Mouse (Mus musculus): Measurements from ENCODE around the gene Atp8b5. TPM values are rescaled to one million over a fixed set of nuclear protein-coding genes. Genes with fewer than 3 reads are reported as not detected.

Atp8b5 gene
- polyA plus RNA-seq, 1 experiment from 2014 or later, result 0.86 TPM

DNA sequence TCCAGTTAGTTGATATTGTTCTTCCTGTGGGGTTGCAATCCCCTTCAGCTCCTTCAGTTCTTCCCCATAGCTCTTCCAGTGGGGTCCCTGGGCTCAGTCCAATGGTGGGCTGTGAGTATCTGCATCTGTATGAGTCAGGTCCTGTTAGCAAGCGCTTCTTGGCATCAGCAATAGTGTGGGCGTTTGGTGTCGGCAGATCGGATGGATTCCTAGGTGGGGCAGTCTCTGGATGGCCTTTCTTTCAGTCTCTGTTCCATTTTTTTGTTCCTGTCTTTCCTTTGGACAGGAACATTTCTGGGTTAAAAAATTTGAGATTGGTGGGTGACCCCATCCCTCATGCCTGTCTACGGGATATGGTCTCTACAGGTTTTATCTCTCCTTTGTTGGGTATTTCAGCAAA, 18.5 kb downstream of the Atp8b5 start:
- Histone ChIP-seq H3K27me3 (ENCODE audit: control insufficient read depth, insufficient read depth, low read length) (no peaks in the 10 kb centered on the region), H3K36me3 (ENCODE audit: control insufficient read depth, insufficient read depth, low read length) (no peaks in the 10 kb centered on the region), H3K4me2 (ENCODE audit: low read depth, low read length) (no peak overlapping the region), H3K4me1 (ENCODE audit: control insufficient read depth, insufficient read depth, low read length) (0 out of 2 replicates have a peak, but pooled peaks cover 4% of the 10 kb centered on the region), H3K4me3 (ENCODE audit: low read depth, low read length) (no peak overlapping the region), H3K27ac (ENCODE audit: low read depth, low read length) (no peak overlapping the region), H3K9ac (replicated peaks; ENCODE audit: low read depth, low read length) (no peak overlapping the region), H3K9me3 (ENCODE audit: control insufficient read depth, low read length) (no peaks in the 10 kb centered on the region)
- ATAC-seq (ENCODE audit: low read depth), result no peak
- WGBS, result 94% methylated on average over 5 of the region's 5 CpGs

DNA sequence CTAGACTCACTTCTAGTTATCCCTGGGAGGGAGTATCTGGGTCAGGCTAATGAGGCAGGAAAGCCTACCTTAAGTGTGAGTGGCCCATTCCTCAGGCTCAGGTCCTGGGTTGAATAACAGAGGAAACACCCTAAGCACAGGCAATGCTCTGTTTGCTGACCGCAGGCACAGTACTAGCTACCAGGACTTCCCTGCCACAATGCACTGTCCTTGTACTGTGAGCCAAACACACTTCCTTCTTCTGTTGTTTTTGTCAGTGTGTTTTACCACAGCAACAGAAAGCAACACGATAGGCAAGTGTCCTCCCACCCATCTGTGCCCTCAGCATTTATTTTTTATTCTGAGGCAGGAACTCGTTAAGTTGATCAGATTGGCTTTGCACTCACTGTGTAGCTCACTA, 20.3 kb downstream of the Atp8b5 start:
- no peak overlapping the region for H3K27ac ChIP-seq (ENCODE audit: low read depth, low read length)
- no peak overlapping the region for H3K9ac ChIP-seq (replicated peaks; ENCODE audit: low read depth, low read length)
- no peak overlapping the region for H3K4me2 ChIP-seq (ENCODE audit: low read depth, low read length)
- H3K4me3 ChIP-seq (ENCODE audit: low read depth, low read length), result no peak overlapping the region
- no peaks in the 10 kb centered on the region for H3K9me3 ChIP-seq (ENCODE audit: control insufficient read depth, low read length)
- H3K27me3 ChIP-seq (ENCODE audit: control insufficient read depth, insufficient read depth, low read length), result no peaks in the 10 kb centered on the region
- 0 out of 2 replicates have a peak, but pooled peaks cover 4% of the 10 kb centered on the region for H3K4me1 ChIP-seq (ENCODE audit: control insufficient read depth, insufficient read depth, low read length)
- ATAC-seq (ENCODE audit: low read depth), result no peak
- H3K36me3 ChIP-seq (ENCODE audit: control insufficient read depth, insufficient read depth, low read length), result no peaks in the 10 kb centered on the region
- 79% methylated on average over 3 of the region's 3 CpGs for WGBS

DNA sequence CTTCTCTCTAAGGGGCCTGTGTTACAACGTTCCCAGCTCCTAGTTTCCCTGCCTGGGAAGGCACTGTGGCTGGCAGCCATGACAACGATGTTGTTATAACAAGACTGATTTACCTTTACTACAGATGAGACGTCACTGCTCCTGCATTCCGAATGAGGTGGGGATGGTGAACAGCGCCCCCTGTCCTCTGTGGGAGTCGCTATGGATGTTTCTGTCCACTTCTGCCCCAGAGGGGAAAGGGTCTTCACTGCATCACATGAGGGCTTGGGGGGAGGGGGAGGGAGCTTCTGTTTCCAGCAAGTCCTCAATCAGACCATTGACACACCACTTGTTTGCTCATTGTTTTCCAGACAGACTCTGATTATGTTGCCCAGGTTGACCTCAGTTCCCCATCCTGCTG, 27.0 kb downstream of the Atp8b5 start:
- Histone ChIP-seq H3K27ac (ENCODE audit: low read depth, low read length) (no peak overlapping the region), H3K4me1 (ENCODE audit: control insufficient read depth, insufficient read depth, low read length) (no peaks in the 10 kb centered on the region), H3K9me3 (ENCODE audit: control insufficient read depth, low read length) (no peaks in the 10 kb centered on the region), H3K27me3 (ENCODE audit: control insufficient read depth, insufficient read depth, low read length) (no peaks in the 10 kb centered on the region), H3K4me2 (ENCODE audit: low read depth, low read length) (no peak overlapping the region), H3K4me3 (ENCODE audit: low read depth, low read length) (no peak overlapping the region), H3K36me3 (ENCODE audit: control insufficient read depth, insufficient read depth, low read length) (no peaks in the 10 kb centered on the region), H3K9ac (replicated peaks; ENCODE audit: low read depth, low read length) (no peak overlapping the region)
- ATAC-seq (ENCODE audit: low read depth), result no peak
- WGBS, result 28% methylated on average over 6 of the region's 6 CpGs

DNA sequence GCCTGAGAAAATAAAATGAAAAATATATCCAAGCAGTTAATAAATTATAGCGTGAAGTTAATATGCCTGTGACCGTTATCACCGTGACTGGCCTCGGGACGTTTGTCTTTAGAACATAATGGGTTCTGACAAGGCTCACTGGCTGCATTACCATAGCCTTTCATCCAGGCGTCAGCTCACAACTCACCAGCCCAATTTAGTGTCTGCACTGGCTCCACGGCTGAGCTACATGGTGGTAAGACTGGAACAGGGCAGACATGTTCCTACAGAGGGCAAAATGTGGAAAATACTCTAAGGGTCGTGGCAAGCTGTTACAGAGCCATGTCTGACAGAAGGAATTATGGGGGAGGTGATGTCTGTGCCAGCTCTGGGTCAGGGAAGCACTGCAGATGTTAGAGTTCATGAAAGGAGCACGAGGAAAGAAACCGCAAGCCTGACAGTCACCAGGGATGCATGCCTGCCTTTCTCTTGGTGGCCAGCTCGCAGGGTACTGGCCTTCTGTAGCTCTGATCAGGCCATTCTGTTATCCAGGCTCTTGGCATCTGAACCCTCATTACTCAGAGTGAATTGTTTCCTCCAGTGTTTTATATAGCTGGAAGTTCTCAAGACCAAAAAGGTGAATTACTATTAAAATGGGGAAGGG, 42.9 kb downstream of the Atp8b5 start:
- peak; percentile 68 for ATAC-seq (ENCODE audit: low read depth)
- H3K27ac ChIP-seq (ENCODE audit: low read depth, low read length), result no peak overlapping the region; the same call in 1 of the 2 replicates
- H3K4me1 ChIP-seq (ENCODE audit: control insufficient read depth, insufficient read depth, low read length), result peaks cover 7% of the 10 kb centered on the region
- H3K9ac ChIP-seq (replicated peaks; ENCODE audit: low read depth, low read length), result no peak overlapping the region; the same call in 1 of the 2 replicates
- H3K4me3 ChIP-seq (ENCODE audit: low read depth, low read length), result no peak overlapping the region
- no peaks in the 10 kb centered on the region for H3K9me3 ChIP-seq (ENCODE audit: control insufficient read depth, low read length)
- no peaks in the 10 kb centered on the region for H3K36me3 ChIP-seq (ENCODE audit: control insufficient read depth, insufficient read depth, low read length)
- H3K4me2 ChIP-seq (ENCODE audit: low read depth, low read length), result no peak overlapping the region
- H3K27me3 ChIP-seq (ENCODE audit: control insufficient read depth, insufficient read depth, low read length), result no peaks in the 10 kb centered on the region
- 7% methylated on average over 11 of the region's 11 CpGs for WGBS

DNA sequence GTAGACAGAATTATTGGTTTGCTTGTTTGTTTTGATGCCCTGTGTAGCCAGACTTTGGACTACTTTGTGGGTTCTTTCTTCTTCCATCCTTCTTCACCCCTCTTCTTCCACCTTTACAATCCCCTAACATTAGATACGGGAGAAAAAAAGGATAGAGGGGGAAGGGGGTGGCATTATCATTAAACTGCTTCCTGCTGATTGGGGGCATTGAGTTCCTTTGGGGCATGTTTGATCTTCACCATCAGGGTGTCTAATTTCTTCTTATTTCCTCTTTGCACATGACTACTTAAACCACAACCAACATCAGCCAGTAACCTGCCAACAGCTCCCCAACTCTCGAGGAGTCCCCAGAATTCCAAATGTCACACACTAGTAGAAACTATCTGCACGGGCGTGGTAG, 54.6 kb downstream of the Atp8b5 start:
- Histone ChIP-seq H3K9ac (replicated peaks; ENCODE audit: low read depth, low read length) (no peak overlapping the region), H3K9me3 (ENCODE audit: control insufficient read depth, low read length) (no peaks in the 10 kb centered on the region), H3K4me3 (ENCODE audit: low read depth, low read length) (no peak overlapping the region), H3K36me3 (ENCODE audit: control insufficient read depth, insufficient read depth, low read length) (no peaks in the 10 kb centered on the region), H3K4me2 (ENCODE audit: low read depth, low read length) (no peak overlapping the region), H3K27ac (ENCODE audit: low read depth, low read length) (no peak overlapping the region), H3K4me1 (ENCODE audit: control insufficient read depth, insufficient read depth, low read length) (no peaks in the 10 kb centered on the region), H3K27me3 (ENCODE audit: control insufficient read depth, insufficient read depth, low read length) (no peaks in the 10 kb centered on the region)
- ATAC-seq (ENCODE audit: low read depth), result no peak
- 81% methylated on average over 4 of the region's 4 CpGs for WGBS

DNA sequence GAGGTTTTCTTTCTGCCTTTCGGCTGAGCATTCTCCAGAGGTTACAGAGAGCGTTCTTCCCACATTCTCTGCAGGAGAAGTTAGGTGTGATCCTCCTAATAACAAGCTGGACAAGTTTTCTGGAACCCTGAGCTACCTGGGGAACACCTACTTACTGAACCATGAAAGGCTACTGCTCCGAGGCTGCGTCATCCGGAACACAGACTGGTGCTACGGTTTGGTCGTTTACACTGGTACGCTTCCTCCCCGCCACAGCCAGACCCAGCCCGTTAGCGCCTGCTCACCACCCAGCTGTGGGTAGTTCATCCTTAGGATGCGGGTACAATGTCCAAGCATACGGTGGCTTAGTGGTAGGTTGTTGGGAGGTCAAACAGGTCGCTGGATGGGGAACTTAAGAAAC, 55.4 kb downstream of the Atp8b5 start:
- H3K9ac ChIP-seq (replicated peaks; ENCODE audit: low read depth, low read length), result no peak overlapping the region
- no peak overlapping the region for H3K27ac ChIP-seq (ENCODE audit: low read depth, low read length)
- no peaks in the 10 kb centered on the region for H3K27me3 ChIP-seq (ENCODE audit: control insufficient read depth, insufficient read depth, low read length)
- ATAC-seq (ENCODE audit: low read depth), result no peak
- H3K4me1 ChIP-seq (ENCODE audit: control insufficient read depth, insufficient read depth, low read length), result no peaks in the 10 kb centered on the region
- H3K36me3 ChIP-seq (ENCODE audit: control insufficient read depth, insufficient read depth, low read length), result no peaks in the 10 kb centered on the region
- H3K4me3 ChIP-seq (ENCODE audit: low read depth, low read length), result no peak overlapping the region
- H3K4me2 ChIP-seq (ENCODE audit: low read depth, low read length), result no peak overlapping the region
- no peaks in the 10 kb centered on the region for H3K9me3 ChIP-seq (ENCODE audit: control insufficient read depth, low read length)
- whole genome bisulfite sequencing, result 92% methylated on average over 14 of the region's 14 CpGs

DNA sequence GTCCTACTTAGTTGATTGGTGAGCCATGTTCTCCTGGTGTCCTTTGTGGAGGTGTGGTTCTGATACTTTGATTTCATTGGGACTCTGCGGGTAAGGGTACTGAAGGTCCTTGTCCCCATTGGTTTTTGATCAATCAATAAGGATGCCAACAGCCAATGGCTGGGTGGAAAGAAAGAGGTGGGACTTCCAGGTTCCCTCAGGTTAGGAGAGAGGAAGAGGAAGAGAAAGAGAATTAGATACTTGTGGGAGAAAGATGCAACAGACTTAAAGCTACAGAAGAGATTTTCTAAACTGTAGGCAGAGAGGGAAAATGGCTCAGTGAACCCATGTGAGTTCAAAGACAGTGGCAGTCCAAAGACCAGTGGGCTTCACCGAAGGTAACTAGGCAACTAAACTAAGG, 60.2 kb downstream of the Atp8b5 start:
- Histone ChIP-seq H3K9me3 (ENCODE audit: control insufficient read depth, low read length) (no peaks in the 10 kb centered on the region), H3K4me3 (ENCODE audit: low read depth, low read length) (no peak overlapping the region), H3K27ac (ENCODE audit: low read depth, low read length) (no peak overlapping the region), H3K36me3 (ENCODE audit: control insufficient read depth, insufficient read depth, low read length) (no peaks in the 10 kb centered on the region), H3K9ac (replicated peaks; ENCODE audit: low read depth, low read length) (no peak overlapping the region), H3K27me3 (ENCODE audit: control insufficient read depth, insufficient read depth, low read length) (no peaks in the 10 kb centered on the region), H3K4me1 (ENCODE audit: control insufficient read depth, insufficient read depth, low read length) (no peaks in the 10 kb centered on the region), H3K4me2 (ENCODE audit: low read depth, low read length) (no peak overlapping the region)
- ATAC-seq (ENCODE audit: low read depth), result no peak
- WGBS, result 100% methylated on average over 2 of the region's 2 CpGs

DNA sequence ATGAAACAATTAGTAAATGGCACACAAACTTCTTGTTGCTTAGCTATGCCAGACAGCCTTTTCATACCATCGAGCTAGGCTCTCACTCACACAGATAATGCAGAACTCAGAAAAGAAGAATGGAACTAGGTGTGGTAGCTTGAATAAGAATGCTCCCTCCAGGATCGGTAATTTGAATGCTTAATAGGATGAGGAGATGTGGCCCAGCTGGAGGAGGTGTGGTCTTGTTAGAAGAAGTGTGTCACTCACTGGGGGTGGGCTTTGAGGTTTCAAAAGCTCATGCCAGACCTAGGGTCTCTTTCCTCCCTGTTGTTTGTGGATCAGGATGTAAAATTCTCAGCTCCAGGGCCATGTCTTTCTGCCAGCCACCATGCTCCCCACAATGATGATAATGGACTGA, 67.8 kb downstream of the Atp8b5 start:
- H3K4me1 ChIP-seq (ENCODE audit: control insufficient read depth, insufficient read depth, low read length), result no peaks in the 10 kb centered on the region
- no peak overlapping the region for H3K9ac ChIP-seq (replicated peaks; ENCODE audit: low read depth, low read length)
- no peak overlapping the region for H3K4me2 ChIP-seq (ENCODE audit: low read depth, low read length)
- H3K27ac ChIP-seq (ENCODE audit: low read depth, low read length), result no peak overlapping the region
- H3K4me3 ChIP-seq (ENCODE audit: low read depth, low read length), result no peak overlapping the region
- H3K27me3 ChIP-seq (ENCODE audit: control insufficient read depth, insufficient read depth, low read length), result no peaks in the 10 kb centered on the region
- no peak for ATAC-seq (ENCODE audit: low read depth)
- H3K9me3 ChIP-seq (ENCODE audit: control insufficient read depth, low read length), result 0 out of 2 replicates have a peak, but pooled peaks cover 4% of the 10 kb centered on the region
- WGBS, result 52% methylated on average over 2 of the region's 2 CpGs
- no peaks in the 10 kb centered on the region for H3K36me3 ChIP-seq (ENCODE audit: control insufficient read depth, insufficient read depth, low read length)

DNA sequence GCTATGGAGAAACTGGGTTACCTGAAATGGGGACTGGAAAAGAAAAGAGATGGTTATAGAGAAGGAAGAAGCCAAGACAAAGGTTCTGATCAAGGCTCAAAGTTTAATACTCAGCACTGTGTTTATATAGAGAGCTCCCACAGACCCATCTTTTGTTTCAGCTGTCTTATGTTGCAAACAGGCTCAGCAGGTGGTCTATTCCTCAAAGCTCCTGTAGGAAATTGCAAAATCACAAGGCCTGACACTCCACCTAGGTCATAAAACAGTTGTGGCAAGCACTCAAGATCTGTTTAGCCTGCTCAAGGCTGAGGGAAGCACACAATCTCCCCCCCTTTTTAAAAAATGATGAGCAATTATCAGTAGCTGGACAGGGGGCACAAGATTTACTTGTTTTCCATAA, 69.2 kb downstream of the Atp8b5 start:
- no peaks in the 10 kb centered on the region for H3K27me3 ChIP-seq (ENCODE audit: control insufficient read depth, insufficient read depth, low read length)
- H3K36me3 ChIP-seq (ENCODE audit: control insufficient read depth, insufficient read depth, low read length), result no peaks in the 10 kb centered on the region
- 0 out of 2 replicates have a peak, but pooled peaks cover 4% of the 10 kb centered on the region for H3K9me3 ChIP-seq (ENCODE audit: control insufficient read depth, low read length)
- no peak overlapping the region for H3K9ac ChIP-seq (replicated peaks; ENCODE audit: low read depth, low read length)
- no peak overlapping the region for H3K4me2 ChIP-seq (ENCODE audit: low read depth, low read length)
- H3K4me1 ChIP-seq (ENCODE audit: control insufficient read depth, insufficient read depth, low read length), result no peaks in the 10 kb centered on the region
- ATAC-seq (ENCODE audit: low read depth), result no peak
- H3K27ac ChIP-seq (ENCODE audit: low read depth, low read length), result no peak overlapping the region
- no peak overlapping the region for H3K4me3 ChIP-seq (ENCODE audit: low read depth, low read length)
